Mouse (Mus musculus) heart, adult 9 months (tissue): Measurements from ENCODE around the gene Pmpcb.
"Not testable (repeated sequence)": the region's sequence is repeated elsewhere in the genome, so short reads cannot be mapped to it uniquely, and the experiment has no call there.

Experiments used
- DNase-seq, 2 experiments: peaks; one replicate each; pipeline ENCODE4 v3.0.0; 2022; ENCODE audit warnings: low spot score in 2 of 2

Pmpcb gene

GRCm38 (mm10) chr5:21736956-21737585 lies at the start of gene Pmpcb:
TSS of gene Pmpcb (plus strand) at chr5:21737141.
- DNase-seq, result peak; percentile 83 to 87

GRCm38 (mm10) chr5:21692230-21692629 lies 44.7 kb upstream of the Pmpcb start:
- no peak for DNase-seq

GRCm38 (mm10) chr5:21693372-21693870 lies 43.5 kb upstream of the Pmpcb start:
- DNase-seq, result no peak

- DNase-seq, result no peak
Measured at GRCm38 (mm10) chr5:21694854-21695490, 42.0 kb upstream of the Pmpcb start.

- not testable (repeated sequence) for DNase-seq
Measured at GRCm38 (mm10) chr5:21699555-21699954, 37.4 kb upstream of the Pmpcb start.

- no peak for DNase-seq
Measured at GRCm38 (mm10) chr5:21700272-21700821, 36.6 kb upstream of the Pmpcb start.

- DNase-seq, result no peak
Measured at GRCm38 (mm10) chr5:21700934-21701333, 36.0 kb upstream of the Pmpcb start.

- peak; percentile 97 to 99 for DNase-seq
Measured at GRCm38 (mm10) chr5:21701351-21702008, 35.5 kb upstream of the Pmpcb start, which contains the start of gene Napepld. TSS of gene Napepld (minus strand) at chr5:21701396.

- DNase-seq, result no peak
Measured at GRCm38 (mm10) chr5:21702009-21702364, 35.0 kb upstream of the Pmpcb start.

- peak; percentile 11 to 30 for DNase-seq
Measured at GRCm38 (mm10) chr5:21702873-21703475, 34.0 kb upstream of the Pmpcb start.

- DNase-seq, result no peak
Measured at GRCm38 (mm10) chr5:21703708-21704107, 33.2 kb upstream of the Pmpcb start.

GRCm38 (mm10) chr5:21706546-21706945 lies 30.4 kb upstream of the Pmpcb start:
- no peak for DNase-seq

- not testable (repeated sequence) for DNase-seq
Measured at GRCm38 (mm10) chr5:21708011-21708410, 28.9 kb upstream of the Pmpcb start.

GRCm38 (mm10) chr5:21712127-21712715 lies 24.7 kb upstream of the Pmpcb start:
- DNase-seq, result no peak

GRCm38 (mm10) chr5:21714447-21714846 lies 22.5 kb upstream of the Pmpcb start:
- DNase-seq, result no peak

- DNase-seq, result no peak
Measured at GRCm38 (mm10) chr5:21717165-21717715, 19.7 kb upstream of the Pmpcb start.

GRCm38 (mm10) chr5:21718546-21718945 lies 18.4 kb upstream of the Pmpcb start:
- DNase-seq, result no peak

- no peak for DNase-seq
Measured at GRCm38 (mm10) chr5:21719209-21719608, 17.7 kb upstream of the Pmpcb start.

GRCm38 (mm10) chr5:21724427-21724826 lies 12.5 kb upstream of the Pmpcb start:
- no peak for DNase-seq

GRCm38 (mm10) chr5:21724872-21725271 lies 12.1 kb upstream of the Pmpcb start:
- DNase-seq, result no peak

GRCm38 (mm10) chr5:21729107-21729506 lies 7.8 kb upstream of the Pmpcb start:
- no peak for DNase-seq
